Mouse (Mus musculus) CD4-positive, CD25-positive, alpha-beta regulatory T cell, adult 2 months (primary cell): ENCODE results near the gene Olfr130.

ENCODE experiments used
- DNase-seq: peaks from one replicate; pipeline ENCODE4 v3.0.0-alpha.2; 2012; ENCODE audit warnings: low read depth, low spot score

Olfr130 gene

DNA sequence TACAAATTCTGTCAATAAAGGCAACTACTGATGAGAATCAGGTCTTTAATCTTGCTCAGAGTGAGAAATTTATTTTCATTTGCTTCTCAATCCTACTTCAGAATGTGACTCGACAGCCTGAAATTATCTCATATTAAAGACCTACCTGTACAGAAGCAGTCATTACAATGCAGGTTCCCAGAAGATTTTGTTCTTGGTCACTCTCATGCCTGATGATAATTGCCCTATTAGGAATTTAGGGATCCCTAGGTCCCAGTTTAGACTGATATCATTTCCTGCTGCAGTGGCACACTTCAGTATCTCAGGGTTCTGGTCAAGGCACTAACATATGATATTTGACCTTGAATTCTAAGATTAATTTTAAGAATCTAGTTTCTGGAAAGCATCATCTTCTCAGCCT lies at the start of gene Olfr130:
TSS of gene Olfr130 (plus strand) at position 301 of the 400 bp plus-strand sequence.
- DNase-seq = no peak

DNA sequence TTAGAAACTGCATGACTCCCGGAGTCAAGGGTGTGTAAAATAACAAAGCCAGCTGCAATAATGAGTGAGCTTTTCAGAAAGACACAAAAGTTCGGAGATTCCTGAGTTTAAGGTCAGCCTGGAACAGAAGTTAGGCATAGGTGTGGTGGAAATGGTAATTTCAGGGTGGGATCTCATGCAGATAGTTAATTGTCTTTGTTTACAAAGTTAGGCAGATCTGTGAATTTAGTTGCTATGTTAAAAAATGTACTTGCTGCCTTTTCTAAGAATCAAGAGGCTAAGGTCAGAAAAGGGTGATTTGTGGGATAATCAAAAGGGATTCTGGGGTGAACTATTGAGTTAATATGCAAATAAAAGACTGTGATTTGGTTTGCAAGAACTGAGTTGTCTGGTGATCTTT lies 47.4 kb upstream of the Olfr130 start:
- DNase-seq = no peak

DNA sequence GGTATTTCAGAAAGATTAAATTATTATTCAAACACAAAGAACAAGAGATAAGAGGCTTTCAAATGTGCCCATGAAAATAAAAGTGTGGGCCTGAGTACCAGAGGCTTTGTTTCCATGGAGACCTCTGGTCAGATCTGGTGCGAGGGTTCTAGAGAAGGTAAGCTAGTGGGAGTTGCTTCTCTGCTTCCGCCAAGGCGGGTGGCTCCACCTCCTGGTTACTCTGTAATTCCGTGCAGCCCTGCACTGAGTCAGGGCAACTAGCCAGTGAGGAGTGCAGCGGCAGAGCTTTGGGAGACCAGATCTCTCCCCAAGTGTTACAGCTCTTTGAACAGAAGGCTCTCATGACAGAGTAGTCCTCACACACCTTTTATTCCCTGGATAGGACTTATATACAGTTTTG lies 37.4 kb upstream of the Olfr130 start:
- no peak for DNase-seq

DNA sequence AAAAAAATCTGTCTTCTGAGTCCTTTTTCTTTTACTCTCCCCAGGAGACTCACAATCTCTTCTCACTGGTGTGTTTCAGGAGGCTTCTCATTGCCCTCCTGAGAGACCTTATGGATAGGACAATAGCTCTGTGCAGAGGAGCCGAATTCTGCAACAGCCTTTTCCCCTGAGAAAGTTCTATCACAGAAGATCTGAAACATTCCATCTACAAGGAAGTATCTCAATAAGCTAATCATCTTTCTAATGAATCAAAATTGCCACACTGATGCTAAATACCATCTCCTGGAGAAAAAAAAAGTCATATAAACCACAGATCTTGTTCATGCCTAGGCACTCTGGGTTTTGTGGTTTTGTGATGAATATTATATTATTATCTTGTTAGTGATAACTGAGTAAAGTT lies 3.7 kb upstream of the Olfr130 start, which contains the start of gene Olfr129:
TSS of gene Olfr129 (minus strand) at position 101 of the 400 bp plus-strand sequence.
- no peak for DNase-seq

DNA sequence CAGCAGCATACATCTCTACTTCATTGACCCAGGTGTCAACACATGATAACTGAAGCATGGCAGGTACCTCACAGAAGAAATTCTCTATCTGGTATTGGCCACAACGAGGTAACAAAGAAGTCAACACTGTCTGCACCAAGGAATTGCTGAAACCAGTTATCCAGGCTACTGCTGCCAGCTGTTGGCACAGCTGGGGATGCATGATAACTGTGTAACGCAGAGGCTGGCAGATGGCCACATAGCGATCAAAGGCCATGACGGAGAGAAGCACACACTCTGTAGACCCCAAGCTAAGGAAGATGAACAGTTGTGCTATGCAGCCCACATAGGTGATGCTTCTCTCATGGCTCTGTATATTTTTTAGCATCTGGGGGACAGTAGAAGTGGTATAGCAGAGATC lies 18.6 kb downstream of the Olfr130 start:
- no peak for DNase-seq

DNA sequence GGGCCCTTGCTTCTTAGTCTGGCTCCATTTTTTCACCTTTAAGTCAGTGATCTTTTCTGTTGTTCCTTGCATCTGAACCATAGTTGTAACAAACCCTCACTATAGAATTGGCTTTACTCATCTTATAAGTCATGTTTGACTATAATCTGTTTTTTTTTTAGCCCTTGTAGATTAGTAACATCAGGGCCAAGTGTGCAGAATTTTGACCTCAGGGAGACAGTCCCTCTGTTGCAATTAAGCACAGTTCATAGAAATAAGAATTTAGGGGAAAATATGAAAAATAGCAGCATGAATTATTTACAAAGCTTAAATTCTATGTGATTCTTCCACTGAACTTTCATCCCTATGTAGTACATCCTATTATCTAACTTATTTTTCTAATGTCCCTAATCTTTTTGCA lies 24.9 kb downstream of the Olfr130 start, which contains the start of gene Olfr131:
TSS of gene Olfr131 (minus strand) at position 101 of the 400 bp plus-strand sequence.
- no peak for DNase-seq
